Mouse (Mus musculus) MEL (cell line): ENCODE measurements at regions not wholly inside any gene's neighbourhood (a gene's known extent, or its start where the extent isn't known, plus 50 kb on each side); places are given as distances from the start of the nearest gene placed in this dataset.

Experiments
- DNase-seq: peaks from one replicate; pipeline ENCODE4 v3.0.0; 2011; ENCODE audit warnings: low read depth, low spot score
- H3K27ac ChIP-seq: 2 replicates; pipeline ENCODE4 v1.5.1; 2012; ENCODE audit warnings: low read depth, mild to moderate bottlenecking, control low read depth, low read length, moderate library complexity; ENCODE audit not compliant: control insufficient read depth
- H3K27me3 ChIP-seq, 2 experiments: fragments of 150-350 bp in 1 of 2; sonication (generic) in 1 of 2; 2 replicates each; pipeline ENCODE4 v1.6.1; 2012; ENCODE audit warnings: low read length in 2 of 2, mild to moderate bottlenecking in 2 of 2, improper control_type of control experiment in 1 of 2, moderate library complexity in 1 of 2; ENCODE audit not compliant: insufficient read depth in 2 of 2, control insufficient read depth in 1 of 2
- H3K36me3 ChIP-seq, 2 experiments: 2 replicates each; pipeline ENCODE4 v1.6.1; 2012 to 2014; ENCODE audit warnings: low read length in 2 of 2, improper control_type of control experiment in 1 of 2, inconsistent platforms in 1 of 2, mild to moderate bottlenecking in 1 of 2; ENCODE audit not compliant: insufficient read depth in 2 of 2, control insufficient read depth in 1 of 2
- H3K4me1 ChIP-seq, 2 experiments: fragments of 150-350 bp in 1 of 2; sonication (generic) in 1 of 2; 2 replicates each; pipeline ENCODE4 v1.6.1; 2012; ENCODE audit warnings: low read length in 2 of 2, improper control_type of control experiment in 1 of 2, mild to moderate bottlenecking in 1 of 2; ENCODE audit not compliant: insufficient read depth in 2 of 2, control insufficient read depth in 1 of 2
- H3K4me3 ChIP-seq, 2 experiments: fragments of 150-350 bp in 1 of 2; sonication (generic) in 1 of 2; 2 replicates each; pipeline ENCODE4 v1.5.1; 2012; ENCODE audit warnings: low read depth in 2 of 2, low read length in 2 of 2, mild to moderate bottlenecking in 2 of 2, moderate library complexity in 2 of 2, control low read depth in 1 of 2, improper control_type of control experiment in 1 of 2; ENCODE audit not compliant: control insufficient read depth in 1 of 2, insufficient read depth in 1 of 2
- H3K79me2 ChIP-seq: 2 replicates; pipeline ENCODE4 v1.6.1; 2012; ENCODE audit warnings: mild to moderate bottlenecking, low read length, moderate library complexity; ENCODE audit not compliant: control insufficient read depth, poor library complexity, insufficient read depth
- H3K9ac ChIP-seq: 2 replicates; pipeline ENCODE4 v1.6.1; 2012; ENCODE audit warnings: low read depth, mild to moderate bottlenecking, control low read depth, low read length, moderate library complexity; ENCODE audit not compliant: control insufficient read depth, poor library complexity, severe bottlenecking
- H3K9me3 ChIP-seq: fragments of 150-350 bp; sonication (generic); replicated peaks from 2 replicates; pipeline ENCODE4 v1.6.1; 2012; ENCODE audit warnings: mild to moderate bottlenecking, low read length, improper control_type of control experiment, moderate library complexity; ENCODE audit not compliant: insufficient read depth
- CHD1 ChIP-seq: IDR thresholded peaks from 2 replicates; pipeline ENCODE4 v1.6.1; 2012; ENCODE audit warnings: low read depth, mild to moderate bottlenecking, inconsistent platforms, low read length, improper control_type of control experiment
- CTCF ChIP-seq, 3 experiments: IDR thresholded peaks in 2 of 3; conservative IDR thresholded peaks in 1 of 3; 2 replicates each; pipeline ENCODE4 v1.5.1; 2011 to 2012; ENCODE audit warnings: low read length in 3 of 3, low read depth in 2 of 3, mild to moderate bottlenecking in 2 of 3, improper control_type of control experiment in 1 of 3, inconsistent platforms in 1 of 3, mixed read lengths in 1 of 3, moderate library complexity in 1 of 3; ENCODE audit not compliant: control insufficient read depth in 1 of 3, insufficient read depth in 1 of 3, poor library complexity in 1 of 3, severe bottlenecking in 1 of 3
- E2F4 ChIP-seq: IDR thresholded peaks from 2 replicates; pipeline ENCODE4 v1.6.1; 2011; ENCODE audit warnings: low read depth, low read length, improper control_type of control experiment, borderline replicate concordance
- ETS1 ChIP-seq: IDR thresholded peaks from 2 replicates; pipeline ENCODE4 v1.6.1; 2012; ENCODE audit warnings: low read depth, mild to moderate bottlenecking, inconsistent platforms, low read length, improper control_type of control experiment, moderate library complexity
- GABPA ChIP-seq: IDR thresholded peaks from 2 replicates; pipeline ENCODE4 v1.6.1; 2012; ENCODE audit warnings: low read depth, mild to moderate bottlenecking, inconsistent platforms, low read length, improper control_type of control experiment, moderate library complexity
- MAFK ChIP-seq: IDR thresholded peaks from 2 replicates; pipeline ENCODE4 v1.6.1; 2011; ENCODE audit warnings: low read depth, mild to moderate bottlenecking, low read length, improper control_type of control experiment, borderline replicate concordance
- MAX ChIP-seq: IDR thresholded peaks from 2 replicates; pipeline ENCODE4 v1.6.1; 2011; ENCODE audit warnings: low read length, improper control_type of control experiment
- MYB ChIP-seq: IDR thresholded peaks from 2 replicates; pipeline ENCODE4 v1.6.1; 2011; ENCODE audit warnings: mild to moderate bottlenecking, low read depth, low read length, improper control_type of control experiment
- MYC ChIP-seq: IDR thresholded peaks from 2 replicates; pipeline ENCODE4 v1.6.1; 2011; ENCODE audit warnings: low read depth, mild to moderate bottlenecking, low read length, improper control_type of control experiment, moderate library complexity
- NELFE ChIP-seq: IDR thresholded peaks from 2 replicates; pipeline ENCODE4 v1.6.1; 2011; ENCODE audit warnings: low read depth, low read length, improper control_type of control experiment
- POLR2A ChIP-seq, 2 experiments: IDR thresholded peaks; 2 replicates each; pipeline ENCODE4 v1.6.1; 2011 to 2012; ENCODE audit warnings: low read length in 2 of 2, mild to moderate bottlenecking in 2 of 2, control low read depth in 1 of 2, improper control_type of control experiment in 1 of 2, low read depth in 1 of 2, moderate library complexity in 1 of 2; ENCODE audit not compliant: control insufficient read depth in 1 of 2, insufficient read depth in 1 of 2, poor library complexity in 1 of 2
- RCOR1 ChIP-seq: IDR thresholded peaks from 2 replicates; pipeline ENCODE4 v1.6.1; 2012; ENCODE audit warnings: low read depth, mild to moderate bottlenecking, inconsistent platforms, low read length, improper control_type of control experiment
- SIN3A ChIP-seq: IDR thresholded peaks from 2 replicates; pipeline ENCODE4 v1.6.1; 2012; ENCODE audit warnings: low read length, improper control_type of control experiment, inconsistent platforms
- SMC3 ChIP-seq: IDR thresholded peaks from 2 replicates; pipeline ENCODE4 v1.6.1; 2011; ENCODE audit warnings: low read depth, low read length, improper control_type of control experiment
- TBP ChIP-seq: IDR thresholded peaks from 2 replicates; pipeline ENCODE4 v1.8.0; 2011; ENCODE audit warnings: low read depth, low read length, improper control_type of control experiment
- TCF12 ChIP-seq: IDR thresholded peaks from 2 replicates; pipeline ENCODE4 v1.6.1; 2014; ENCODE audit warnings: low read depth, mild to moderate bottlenecking, inconsistent platforms, low read length, improper control_type of control experiment, moderate library complexity
- UBTF ChIP-seq: IDR thresholded peaks from 2 replicates; pipeline ENCODE4 v1.6.1; 2012; ENCODE audit warnings: low read depth, mild to moderate bottlenecking, inconsistent platforms, low read length, improper control_type of control experiment, moderate library complexity, borderline replicate concordance; ENCODE audit not compliant: insufficient read depth
- USF2 ChIP-seq, 2 experiments: IDR thresholded peaks; 2 replicates each; pipeline ENCODE4 v1.6.1; 2011 to 2012; ENCODE audit warnings: improper control_type of control experiment in 2 of 2, low read length in 2 of 2, borderline replicate concordance in 1 of 2, inconsistent platforms in 1 of 2, low read depth in 1 of 2, mild to moderate bottlenecking in 1 of 2; ENCODE audit not compliant: insufficient read depth in 1 of 2
- ZC3H11A ChIP-seq: IDR thresholded peaks from 2 replicates; pipeline ENCODE4 v1.6.1; 2012; ENCODE audit warnings: low read depth, mild to moderate bottlenecking, inconsistent platforms, low read length, improper control_type of control experiment
- ZNF384 ChIP-seq: IDR thresholded peaks from 2 replicates; pipeline ENCODE4 v1.6.1; 2012; ENCODE audit warnings: low read depth, mild to moderate bottlenecking, inconsistent platforms, low read length, improper control_type of control experiment

DNA sequence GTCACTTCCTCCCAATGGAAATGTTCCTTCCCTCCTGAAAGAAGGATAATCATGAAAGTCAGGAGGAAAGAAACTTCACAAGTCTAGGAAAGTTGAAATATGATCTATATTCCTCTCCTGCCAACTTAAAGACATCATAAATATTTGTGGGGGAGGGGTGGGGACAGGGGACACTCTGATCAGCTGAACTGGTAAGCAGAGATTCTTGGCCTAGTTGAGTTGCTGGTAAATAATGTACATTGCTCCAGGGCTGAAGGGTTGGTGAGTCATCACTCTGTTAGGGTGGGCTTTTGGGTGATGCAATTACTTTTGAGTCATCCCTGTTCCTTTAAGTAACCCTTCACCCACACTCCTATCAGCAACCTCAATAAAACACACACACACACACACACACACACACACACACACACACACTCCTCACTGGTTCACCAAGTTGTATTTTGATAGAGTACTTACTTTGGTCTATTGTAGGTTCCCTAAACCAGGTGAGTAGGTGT lies 56.0 kb downstream of the Ccdc71l start:
- no peak overlapping the region for H3K4me3 ChIP-seq
- no peaks in the 10 kb centered on the region for H3K9me3 ChIP-seq
- H3K36me3 ChIP-seq, result no peaks in the 10 kb centered on the region
- peaks cover 0 to 7% of the 10 kb centered on the region in 2 experiments; a peak in 3 of 4 replicates for H3K27me3 ChIP-seq
- no peak for DNase-seq
- TF ChIP-seq POLR2A (IDR thresholded peaks at IDR 0.05; ENCODE audit: control insufficient read depth in 1 of 2, insufficient read depth in 1 of 2, low read depth in 1 of 2, low read length in 2 of 2, poor library complexity in 1 of 2) (no peak), RCOR1 (no peak), MYB (no peak), MYC (no peak), ZC3H11A (no peak), UBTF (no peak), SMC3 (no peak), E2F4 (no peak), MAX (no peak), TCF12 (no peak), GABPA (no peak), TBP (no peak), MAFK (no peak), NELFE (no peak), SIN3A (no peak)
- no peak overlapping the region for H3K9ac ChIP-seq
- H3K4me1 ChIP-seq, result no peaks in the 10 kb centered on the region
- no peak overlapping the region for H3K27ac ChIP-seq
- no peaks in the 10 kb centered on the region for H3K79me2 ChIP-seq

DNA sequence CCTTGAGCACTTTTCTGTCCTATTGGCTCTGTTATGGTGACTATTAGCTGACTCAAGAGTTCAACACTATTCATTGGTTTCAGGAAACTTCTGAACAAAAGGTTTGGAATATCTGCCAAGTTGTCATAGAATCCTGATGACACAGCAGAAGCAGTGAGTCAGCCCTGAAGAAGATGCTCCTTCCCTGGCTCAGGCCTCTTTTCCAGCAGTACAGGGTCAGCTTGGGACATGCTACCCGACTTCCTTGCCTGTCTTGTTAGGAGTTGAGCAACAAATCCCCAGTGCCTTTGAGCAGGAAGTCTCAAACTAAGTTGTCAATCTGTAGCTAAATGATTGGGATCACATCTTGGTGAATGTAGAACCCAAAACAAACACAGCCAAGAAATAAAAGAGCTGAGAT lies 56.6 kb downstream of the Ccdc71l start:
- TF ChIP-seq CTCF (IDR thresholded peaks at IDR 0.05 in 2 of 3, conservative IDR thresholded peaks at IDR 0.05 in 1 of 3; ENCODE audit: control insufficient read depth in 1 of 3, insufficient read depth in 1 of 3, low read depth in 2 of 3, low read length in 3 of 3, poor library complexity in 1 of 3, severe bottlenecking in 1 of 3) (no peak), UBTF (no peak), CHD1 (no peak), ETS1 (no peak), ZNF384 (no peak), MYB (no peak), ZC3H11A (no peak), TBP (no peak), NELFE (no peak), USF2 (IDR thresholded peaks at IDR 0.05; ENCODE audit: borderline replicate concordance in 1 of 2, insufficient read depth in 1 of 2, low read depth in 1 of 2, low read length in 2 of 2) (no peak)
- no peak overlapping the region for H3K4me3 ChIP-seq
- no peaks in the 10 kb centered on the region for H3K9me3 ChIP-seq
- DNase-seq, result no peak
- H3K36me3 ChIP-seq, result no peaks in the 10 kb centered on the region
- H3K27me3 ChIP-seq, result peaks cover 0 to 7% of the 10 kb centered on the region in 2 experiments; a peak in 3 of 4 replicates
- no peaks in the 10 kb centered on the region for H3K79me2 ChIP-seq
- no peaks in the 10 kb centered on the region for H3K4me1 ChIP-seq
- H3K27ac ChIP-seq, result no peak overlapping the region
- H3K9ac ChIP-seq, result no peak overlapping the region
